Mouse (Mus musculus): ENCODE measurements around the gene Prpf4b.
"Not testable (repeated sequence)": the region's sequence is repeated elsewhere in the genome, so short reads cannot be mapped to it uniquely, and the experiment has no call there.

Gene Prpf4b

DNA sequence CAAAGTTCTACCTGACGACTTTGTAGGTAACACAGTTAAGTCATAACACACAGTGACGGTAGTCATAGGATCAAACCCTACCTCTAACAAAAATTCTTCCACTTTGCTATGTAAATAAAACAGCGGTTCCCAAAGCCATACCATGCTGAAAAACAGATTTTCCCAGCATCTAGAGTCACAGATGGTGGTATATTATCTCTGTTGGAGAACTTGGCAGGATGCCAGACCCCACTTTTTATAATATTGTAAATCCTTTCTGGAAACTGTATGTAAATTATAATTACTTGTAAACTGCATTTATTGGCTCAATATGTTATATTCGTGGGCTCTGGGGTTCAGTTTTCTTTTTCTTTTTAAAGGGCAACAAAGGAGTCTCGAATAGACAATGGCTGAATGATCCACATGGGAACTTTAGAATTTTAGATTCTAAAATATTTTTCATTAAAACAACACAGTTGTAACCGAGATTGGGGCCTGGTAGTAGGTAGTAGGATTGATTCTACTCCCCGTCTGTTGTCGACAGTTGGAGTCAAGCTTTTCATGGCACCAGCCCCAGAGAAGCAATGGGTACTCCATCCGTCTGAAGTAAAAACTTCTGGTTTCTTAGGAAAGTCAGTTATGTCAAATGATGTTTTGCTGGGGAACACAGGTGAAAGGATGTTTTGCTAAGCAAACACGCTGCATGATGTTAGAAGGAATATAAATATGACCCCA is 60.0 kb downstream of the Prpf4b start:
- DNase-seq (ENCODE audit: low read depth), result no peak

DNA sequence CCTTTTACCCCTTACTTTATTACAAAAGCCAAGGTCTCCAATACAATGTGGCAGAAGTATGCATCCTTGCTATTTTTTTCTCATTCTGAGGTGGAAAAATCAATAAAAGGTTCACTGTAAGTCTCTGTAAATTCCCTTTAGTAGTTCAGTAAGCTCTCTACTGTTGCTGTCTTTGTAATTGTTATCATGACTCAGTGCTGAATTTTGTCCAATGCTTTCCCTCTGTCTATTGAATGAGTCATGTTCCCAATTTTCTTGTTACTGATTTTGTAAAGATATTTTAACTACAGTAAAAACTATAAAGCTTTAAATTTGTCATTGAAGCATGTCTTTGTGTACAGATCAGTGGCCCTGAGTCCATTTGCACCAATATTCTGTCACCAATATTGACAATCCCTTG is 67.3 kb downstream of the Prpf4b start:
- peak; percentile 9 for DNase-seq (ENCODE audit: low read depth)

DNA sequence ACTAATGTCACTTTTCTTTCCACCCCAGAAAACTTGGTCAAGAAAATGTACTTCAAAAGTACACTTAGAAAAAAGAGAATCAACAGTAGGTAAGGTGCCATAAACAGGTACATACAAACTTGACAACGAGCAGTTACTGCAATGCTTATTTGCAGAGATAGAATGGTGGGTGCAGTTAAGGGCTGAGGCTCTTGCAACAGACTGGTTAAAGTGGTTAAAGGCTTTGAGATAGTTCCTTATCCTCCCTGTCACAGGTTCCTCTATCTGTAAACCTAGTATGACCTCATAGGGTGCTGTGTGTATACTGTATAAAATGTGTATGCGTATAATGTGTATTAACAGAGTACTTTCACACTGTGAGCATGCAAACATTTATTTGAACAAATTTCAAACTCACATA is 76.3 kb downstream of the Prpf4b start:
- not testable (repeated sequence) for DNase-seq (ENCODE audit: low read depth)

Data from fibroblast of lung, adult 2 months (primary cell).